Mouse (Mus musculus): ENCODE measurements around the gene Serpina1f. TPM values are rescaled to one million over a fixed set of nuclear protein-coding genes. Genes with fewer than 3 reads are reported as not detected.

The Serpina1f gene
- polyA plus RNA-seq, 1 experiment = 214 TPM

DNA sequence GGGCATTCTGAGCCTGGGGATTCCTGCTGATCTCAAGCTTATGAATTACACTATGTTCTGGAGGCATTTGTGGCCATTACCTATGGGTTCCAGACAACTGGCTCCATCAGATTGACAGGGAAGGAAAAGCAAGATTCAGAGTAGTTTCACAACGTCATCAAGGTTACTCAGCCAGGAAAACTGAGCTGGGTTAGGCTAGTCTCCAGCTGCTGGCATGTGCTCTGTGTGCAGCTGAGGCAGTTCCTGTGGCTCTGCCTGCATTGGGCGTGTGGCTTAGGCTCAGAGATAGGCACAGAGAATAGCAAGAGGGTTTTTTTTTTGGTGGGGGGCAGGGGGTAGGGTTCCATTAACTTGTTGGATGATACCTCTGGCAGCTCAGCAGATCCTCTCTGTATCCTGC lies 10.2 kb upstream of the Serpina1f start:
- no peaks in the 10 kb centered on the region for H3K27me3 ChIP-seq (replicated peaks; ENCODE audit: control insufficient read depth, insufficient read depth, low read length)
- TF ChIP-seq CTCF (conservative IDR thresholded peaks at IDR 0.05; ENCODE audit: insufficient read depth, insufficient read length, low read depth, low read length) (no peak), POLR2A (IDR thresholded peaks at IDR 0.05; ENCODE audit: low read depth, low read length) (no peak)
- H3K36me3 ChIP-seq (ENCODE audit: control insufficient read depth, insufficient read depth, low read length) = no peaks in the 10 kb centered on the region
- peaks cover 13% of the 10 kb centered on the region; the same call in 1 of the 2 replicates for H3K4me1 ChIP-seq (ENCODE audit: control insufficient read depth, insufficient read depth, low read length)
- no peak overlapping the region for H3K27ac ChIP-seq (ENCODE audit: insufficient read depth, low read depth, low read length)
- WGBS = 29% methylated on average over 2 of the region's 2 CpGs
- peak; percentile 57 for DNase-seq
- H3K4me3 ChIP-seq (ENCODE audit: insufficient read depth, low read depth, low read length) = no peak overlapping the region

- Histone ChIP-seq H3K4me3 (ENCODE audit: insufficient read depth, low read depth, low read length) (no peak overlapping the region), H3K4me1 (ENCODE audit: control insufficient read depth, insufficient read depth, low read length) (peaks cover 13% of the 10 kb centered on the region; the same call in 1 of the 2 replicates), H3K27ac (ENCODE audit: insufficient read depth, low read depth, low read length) (peak overlapping the region; percentile 96), H3K27me3 (replicated peaks; ENCODE audit: control insufficient read depth, insufficient read depth, low read length) (no peaks in the 10 kb centered on the region), H3K36me3 (ENCODE audit: control insufficient read depth, insufficient read depth, low read length) (no peaks in the 10 kb centered on the region)
- TF ChIP-seq CTCF (conservative IDR thresholded peaks at IDR 0.05; ENCODE audit: insufficient read depth, insufficient read length, low read depth, low read length) = no peak
- TF ChIP-seq POLR2A (IDR thresholded peaks at IDR 0.05; ENCODE audit: low read depth, low read length) = no peak
- WGBS = 36% methylated on average over 4 of the region's 4 CpGs
- peak; percentile 91 for DNase-seq
Measured at GRCm38 (mm10) chr12:103700144-103700750, 4.9 kb upstream of the Serpina1f start.

GRCm38 (mm10) chr12:103688221-103688814 lies 7.0 kb downstream of the Serpina1f start:
- no peaks in the 10 kb centered on the region for H3K4me1 ChIP-seq (ENCODE audit: control insufficient read depth, insufficient read depth, low read length)
- no peak for TF ChIP-seq POLR2A (IDR thresholded peaks at IDR 0.05; ENCODE audit: low read depth, low read length)
- no peak for TF ChIP-seq CTCF (conservative IDR thresholded peaks at IDR 0.05; ENCODE audit: insufficient read depth, insufficient read length, low read depth, low read length)
- no peaks in the 10 kb centered on the region for H3K36me3 ChIP-seq (ENCODE audit: control insufficient read depth, insufficient read depth, low read length)
- no peak overlapping the region for H3K4me3 ChIP-seq (ENCODE audit: insufficient read depth, low read depth, low read length)
- no peak for DNase-seq
- 16% methylated on average over 3 of the region's 3 CpGs for WGBS
- no peaks in the 10 kb centered on the region for H3K27me3 ChIP-seq (replicated peaks; ENCODE audit: control insufficient read depth, insufficient read depth, low read length)
- no peak overlapping the region for H3K27ac ChIP-seq (ENCODE audit: insufficient read depth, low read depth, low read length)

GRCm38 (mm10) chr12:103687021-103687420 lies 8.3 kb downstream of the Serpina1f start:
- peak; percentile 46 for DNase-seq
- Histone ChIP-seq H3K27me3 (replicated peaks; ENCODE audit: control insufficient read depth, insufficient read depth, low read length) (no peaks in the 10 kb centered on the region), H3K4me3 (ENCODE audit: insufficient read depth, low read depth, low read length) (no peak overlapping the region), H3K36me3 (ENCODE audit: control insufficient read depth, insufficient read depth, low read length) (no peaks in the 10 kb centered on the region), H3K4me1 (ENCODE audit: control insufficient read depth, insufficient read depth, low read length) (no peaks in the 10 kb centered on the region), H3K27ac (ENCODE audit: insufficient read depth, low read depth, low read length) (no peak overlapping the region)
- no peak for TF ChIP-seq CTCF (conservative IDR thresholded peaks at IDR 0.05; ENCODE audit: insufficient read depth, insufficient read length, low read depth, low read length)
- TF ChIP-seq POLR2A (IDR thresholded peaks at IDR 0.05; ENCODE audit: low read depth, low read length) = no peak
- 38% methylated on average over 7 of the region's 7 CpGs for WGBS

GRCm38 (mm10) chr12:103686050-103686449 lies 9.3 kb downstream of the Serpina1f start:
- Histone ChIP-seq H3K27me3 (replicated peaks; ENCODE audit: control insufficient read depth, insufficient read depth, low read length) (no peaks in the 10 kb centered on the region), H3K36me3 (ENCODE audit: control insufficient read depth, insufficient read depth, low read length) (no peaks in the 10 kb centered on the region), H3K27ac (ENCODE audit: insufficient read depth, low read depth, low read length) (no peak overlapping the region), H3K4me1 (ENCODE audit: control insufficient read depth, insufficient read depth, low read length) (no peaks in the 10 kb centered on the region; the same call in 1 of the 2 replicates), H3K4me3 (ENCODE audit: insufficient read depth, low read depth, low read length) (no peak overlapping the region)
- DNase-seq = no peak
- TF ChIP-seq CTCF (conservative IDR thresholded peaks at IDR 0.05; ENCODE audit: insufficient read depth, insufficient read length, low read depth, low read length) = no peak
- TF ChIP-seq POLR2A (IDR thresholded peaks at IDR 0.05; ENCODE audit: low read depth, low read length) = no peak
- 79% methylated on average over 3 of the region's 3 CpGs for WGBS

DNA sequence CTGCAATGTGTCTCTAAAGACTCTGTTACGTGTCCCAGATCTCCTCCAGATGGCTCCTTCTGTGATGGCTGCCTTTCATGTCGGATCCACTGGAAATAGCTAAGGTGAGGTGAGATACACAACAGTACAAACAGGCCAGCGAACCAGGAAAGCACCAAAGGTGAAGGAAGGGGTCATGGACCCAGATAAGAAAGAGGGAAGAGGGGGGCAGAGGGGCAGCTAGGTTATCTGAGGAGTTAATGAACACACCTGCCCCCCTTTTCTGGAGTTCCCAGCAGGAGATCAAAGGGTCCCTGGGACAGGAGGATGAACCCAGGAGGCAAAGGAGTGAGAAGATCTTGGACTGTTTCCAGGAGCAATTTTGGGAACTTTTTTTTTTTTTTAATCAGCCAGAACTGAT lies 9.9 kb downstream of the Serpina1f start:
- 77% methylated on average over 3 of the region's 3 CpGs for WGBS
- H3K4me1 ChIP-seq (ENCODE audit: control insufficient read depth, insufficient read depth, low read length) = no peaks in the 10 kb centered on the region; the same call in 1 of the 2 replicates
- no peak for DNase-seq
- no peaks in the 10 kb centered on the region for H3K27me3 ChIP-seq (replicated peaks; ENCODE audit: control insufficient read depth, insufficient read depth, low read length)
- H3K36me3 ChIP-seq (ENCODE audit: control insufficient read depth, insufficient read depth, low read length) = no peaks in the 10 kb centered on the region
- H3K4me3 ChIP-seq (ENCODE audit: insufficient read depth, low read depth, low read length) = no peak overlapping the region
- no peak overlapping the region for H3K27ac ChIP-seq (ENCODE audit: insufficient read depth, low read depth, low read length)
- TF ChIP-seq CTCF (conservative IDR thresholded peaks at IDR 0.05; ENCODE audit: insufficient read depth, insufficient read length, low read depth, low read length) = no peak
- TF ChIP-seq POLR2A (IDR thresholded peaks at IDR 0.05; ENCODE audit: low read depth, low read length) = no peak

DNA sequence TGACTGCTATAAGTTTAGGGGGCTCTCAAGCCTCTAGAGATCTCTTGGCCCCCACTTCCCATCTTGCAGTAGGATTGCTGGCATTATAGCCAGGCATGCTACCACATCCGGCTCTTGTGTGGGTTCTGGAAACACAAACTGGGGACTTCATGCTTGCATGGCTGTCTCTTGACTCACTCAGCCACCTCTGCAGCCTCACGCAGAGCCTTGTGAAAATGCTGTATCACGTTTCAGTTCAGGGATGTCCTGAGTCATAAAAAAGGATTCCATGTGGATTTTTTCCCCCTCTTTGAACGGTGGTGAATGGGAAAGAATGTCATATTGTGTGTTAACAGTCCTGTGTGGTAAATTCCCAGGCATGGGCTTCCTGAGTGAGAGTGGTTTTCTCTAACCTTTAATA lies 11.6 kb downstream of the Serpina1f start:
- 16% methylated on average over 4 of the region's 4 CpGs for WGBS
- TF ChIP-seq POLR2A (IDR thresholded peaks at IDR 0.05; ENCODE audit: low read depth, low read length) (no peak), CTCF (conservative IDR thresholded peaks at IDR 0.05; ENCODE audit: insufficient read depth, insufficient read length, low read depth, low read length) (no peak)
- H3K4me3 ChIP-seq (ENCODE audit: insufficient read depth, low read depth, low read length) = no peak overlapping the region
- H3K27ac ChIP-seq (ENCODE audit: insufficient read depth, low read depth, low read length) = no peak overlapping the region
- no peaks in the 10 kb centered on the region; the same call in 1 of the 2 replicates for H3K4me1 ChIP-seq (ENCODE audit: control insufficient read depth, insufficient read depth, low read length)
- no peak for DNase-seq
- H3K27me3 ChIP-seq (replicated peaks; ENCODE audit: control insufficient read depth, insufficient read depth, low read length) = no peaks in the 10 kb centered on the region
- H3K36me3 ChIP-seq (ENCODE audit: control insufficient read depth, insufficient read depth, low read length) = no peaks in the 10 kb centered on the region

All from kidney, adult 2 months (tissue).